Mouse (Mus musculus) forebrain, embryonic 16.5 days (tissue): ENCODE measurements around the gene Neurl1a. TPM values are rescaled to one million over a fixed set of nuclear protein-coding genes. Genes with fewer than 3 reads are reported as not detected.

Source experiments
- ATAC-seq: fragments of 200-750 bp; cut with Nextera tagmentation; 2 replicates; pipeline ENCODE4 v1.8.0; 2017; ENCODE audit warnings: mild to moderate bottlenecking, moderate library complexity
- H3K27ac ChIP-seq: fragments of 300-500 bp; sonication (generic); 2 replicates; pipeline ENCODE4 v1.5.1; 2014; ENCODE audit warnings: low read length, control low read depth
- H3K27me3 ChIP-seq: fragments of 300-500 bp; sonication (generic); replicated peaks from 2 replicates; pipeline ENCODE4 v1.6.1; 2014; ENCODE audit warnings: low read length; ENCODE audit not compliant: control insufficient read depth, insufficient read depth
- H3K36me3 ChIP-seq: fragments of 300-500 bp; sonication (generic); 2 replicates; pipeline ENCODE4 v1.6.1; 2014; ENCODE audit not compliant: control insufficient read depth, insufficient read depth
- H3K4me1 ChIP-seq: fragments of 300-500 bp; sonication (generic); replicated peaks from 2 replicates; pipeline ENCODE4 v1.6.1; 2014; ENCODE audit warnings: low read length; ENCODE audit not compliant: control insufficient read depth, insufficient read depth
- H3K4me2 ChIP-seq: fragments of 300-500 bp; sonication (generic); 2 replicates; pipeline ENCODE4 v1.6.1; 2014; ENCODE audit warnings: mild to moderate bottlenecking, low read length, control low read depth
- H3K4me3 ChIP-seq: fragments of 300-500 bp; sonication (generic); replicated peaks from 2 replicates; pipeline ENCODE4 v1.5.1; 2014; ENCODE audit warnings: mild to moderate bottlenecking, low read length, control low read depth
- H3K9ac ChIP-seq: fragments of 300-500 bp; sonication (generic); replicated peaks from 2 replicates; pipeline ENCODE4 v1.6.1; 2014; ENCODE audit warnings: low read depth, low read length, control low read depth
- H3K9me3 ChIP-seq: fragments of 300-500 bp; sonication (generic); 2 replicates; pipeline ENCODE4 v1.6.1; 2016; ENCODE audit warnings: low read length; ENCODE audit not compliant: control insufficient read depth
- WGBS: fragments of 180-500 bp; shearing (Covaris S2); extraction: QIAGEN DNeasy Blood & Tissue Kit; methylation state at CpG from one replicate; pipeline ENCODE4 v1.1.7; 2014; 5-methylcytosine and 5-hydroxymethylcytosine counted together
- polyA plus RNA-seq: library from polyadenylated mRNA; unstranded; fragments of >200 nt; fragmentation: Nextera tagmentation; extraction: Ambion mirVana; gene quantifications from 2 replicates; pipeline ENCODE4 v1.2.1, GENCODE M21; 2015

Neurl1a gene
- polyA plus RNA-seq, 1 experiment from 2014 or later: 11.0 TPM

DNA sequence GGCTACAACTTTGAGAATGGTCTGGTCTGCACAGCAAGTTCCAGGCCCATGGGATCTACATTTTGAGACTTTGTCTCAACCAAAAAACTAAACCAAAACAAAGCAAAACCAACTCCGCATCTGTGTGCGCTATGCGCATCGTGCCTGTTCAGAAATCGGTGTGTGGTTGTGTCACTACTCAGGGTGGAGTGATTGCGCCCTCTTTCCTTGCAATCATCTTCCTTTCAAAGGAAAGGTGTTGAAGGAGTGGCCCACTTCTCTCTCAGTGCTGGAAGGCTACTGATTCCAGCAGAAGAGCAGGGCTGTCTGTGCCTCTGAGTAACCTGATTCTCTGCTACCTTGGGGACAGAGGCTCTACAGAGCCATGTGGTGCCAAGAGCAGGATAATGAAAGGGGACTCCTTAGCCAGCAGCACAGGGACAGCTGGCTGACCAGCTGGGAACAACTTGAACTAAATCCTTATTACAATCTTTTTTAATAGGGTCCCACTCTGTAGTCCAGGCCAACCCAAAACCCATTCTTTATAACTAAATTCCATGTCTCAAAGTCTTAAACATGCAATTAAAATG is 15.4 kb upstream of the Neurl1a start:
- no peak for ATAC-seq
- Histone ChIP-seq H3K27me3 (peaks cover 3% of the 10 kb centered on the region; the same call in 1 of the 2 replicates), H3K4me1 (no peaks in the 10 kb centered on the region), H3K9me3 (no peaks in the 10 kb centered on the region), H3K36me3 (no peaks in the 10 kb centered on the region), H3K27ac (no peak overlapping the region), H3K4me3 (no peak overlapping the region), H3K4me2 (no peak overlapping the region), H3K9ac (no peak overlapping the region)
- WGBS: 94% methylated on average over 6 of the region's 6 CpGs

DNA sequence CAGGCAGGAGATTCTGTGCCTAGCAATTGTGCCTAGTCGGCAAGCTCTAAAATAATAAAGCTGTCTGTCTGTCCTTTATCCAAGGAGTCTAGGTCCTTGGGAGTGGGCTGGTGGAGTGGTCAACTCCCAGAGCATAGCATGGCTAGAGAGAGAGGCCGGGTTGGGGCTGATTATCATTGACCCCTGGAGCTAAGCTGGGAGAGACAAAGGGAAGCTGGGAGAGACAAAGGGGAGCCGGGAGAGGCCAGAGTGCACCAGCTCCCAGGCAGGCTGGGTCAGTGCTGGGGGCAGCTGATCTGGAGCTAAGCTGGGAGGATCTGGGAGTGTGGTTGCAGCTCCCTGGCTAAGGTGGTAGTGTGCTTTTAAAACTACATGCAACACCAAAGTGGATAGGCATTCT is 11.9 kb upstream of the Neurl1a start:
- no peak for ATAC-seq
- 14% methylated on average over 3 of the region's 3 CpGs for WGBS

DNA sequence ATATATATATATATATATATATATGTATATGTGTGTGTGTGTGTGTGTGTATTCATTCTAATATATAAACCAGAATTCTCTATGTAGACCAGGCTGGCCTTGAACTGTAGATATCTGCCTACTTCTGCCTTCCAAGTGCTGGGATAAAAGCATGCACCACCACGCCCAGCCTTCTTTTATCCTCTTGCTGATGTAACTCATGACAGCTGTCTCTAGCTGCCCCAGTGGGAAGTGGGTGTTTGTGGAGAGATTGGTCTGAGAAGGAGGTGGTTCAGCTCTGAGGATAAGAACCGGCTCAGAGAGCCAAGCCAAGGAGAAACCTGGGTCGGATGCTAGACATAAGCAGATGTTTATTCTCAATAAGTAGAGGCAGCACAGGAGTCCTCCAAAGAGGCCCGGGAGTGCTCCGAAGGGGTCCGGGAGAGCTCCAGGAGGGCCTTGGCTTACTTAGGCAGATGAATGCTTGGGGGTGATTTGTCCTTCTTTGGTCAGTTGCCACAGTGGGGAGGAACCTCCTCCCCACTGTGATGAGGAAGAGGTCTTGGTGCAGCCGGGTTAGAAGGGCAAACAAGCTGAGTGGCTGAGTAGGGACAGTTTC is 10.9 kb upstream of the Neurl1a start:
- Histone ChIP-seq H3K36me3 (no peaks in the 10 kb centered on the region), H3K4me2 (no peak overlapping the region), H3K9ac (no peak overlapping the region), H3K9me3 (no peaks in the 10 kb centered on the region), H3K27me3 (peaks cover 3% of the 10 kb centered on the region; the same call in 1 of the 2 replicates), H3K27ac (no peak overlapping the region), H3K4me1 (no peaks in the 10 kb centered on the region), H3K4me3 (no peak overlapping the region)
- no peak for ATAC-seq
- WGBS: 49% methylated on average over 7 of the region's 7 CpGs

More for the DNA sequence above, 11.9 kb upstream of the Neurl1a start:
- no peak overlapping the region for H3K27ac ChIP-seq
- H3K4me1 ChIP-seq: no peaks in the 10 kb centered on the region
- no peak overlapping the region for H3K9ac ChIP-seq
- no peaks in the 10 kb centered on the region for H3K9me3 ChIP-seq
- no peak overlapping the region for H3K4me2 ChIP-seq
- no peak overlapping the region for H3K4me3 ChIP-seq
- H3K36me3 ChIP-seq: no peaks in the 10 kb centered on the region
- peaks cover 3% of the 10 kb centered on the region; the same call in 1 of the 2 replicates for H3K27me3 ChIP-seq

DNA sequence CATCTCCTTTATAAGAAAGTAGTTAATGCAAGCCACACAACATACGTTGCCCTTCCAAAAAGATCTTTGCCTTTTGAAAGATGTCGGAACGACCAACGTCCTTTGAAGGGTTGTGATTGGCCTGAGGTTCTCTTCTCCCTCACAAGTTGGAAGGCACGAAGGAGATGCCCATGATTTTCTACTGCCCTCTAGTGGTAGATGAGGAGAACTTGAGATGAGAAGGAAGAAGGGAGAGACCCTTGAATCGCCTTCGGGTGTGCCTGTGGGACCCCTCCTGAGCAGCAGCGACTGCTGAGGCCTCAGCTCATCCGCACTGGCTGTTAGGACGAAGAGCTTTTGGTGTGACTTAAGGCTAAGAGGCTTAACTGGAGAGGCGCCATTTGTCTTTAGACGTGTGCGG is 10.4 kb upstream of the Neurl1a start:
- ATAC-seq: peak; percentile 23; the same call in 1 of the 2 replicates
- no peaks in the 10 kb centered on the region for H3K9me3 ChIP-seq
- WGBS: 8% methylated on average over 13 of the region's 13 CpGs
- no peak overlapping the region for H3K27ac ChIP-seq
- H3K4me1 ChIP-seq: no peaks in the 10 kb centered on the region
- no peak overlapping the region for H3K9ac ChIP-seq
- no peaks in the 10 kb centered on the region for H3K36me3 ChIP-seq
- peak overlapping the region; percentile 16 for H3K4me2 ChIP-seq
- peaks cover 3% of the 10 kb centered on the region; the same call in 1 of the 2 replicates for H3K27me3 ChIP-seq
- no peak overlapping the region for H3K4me3 ChIP-seq

DNA sequence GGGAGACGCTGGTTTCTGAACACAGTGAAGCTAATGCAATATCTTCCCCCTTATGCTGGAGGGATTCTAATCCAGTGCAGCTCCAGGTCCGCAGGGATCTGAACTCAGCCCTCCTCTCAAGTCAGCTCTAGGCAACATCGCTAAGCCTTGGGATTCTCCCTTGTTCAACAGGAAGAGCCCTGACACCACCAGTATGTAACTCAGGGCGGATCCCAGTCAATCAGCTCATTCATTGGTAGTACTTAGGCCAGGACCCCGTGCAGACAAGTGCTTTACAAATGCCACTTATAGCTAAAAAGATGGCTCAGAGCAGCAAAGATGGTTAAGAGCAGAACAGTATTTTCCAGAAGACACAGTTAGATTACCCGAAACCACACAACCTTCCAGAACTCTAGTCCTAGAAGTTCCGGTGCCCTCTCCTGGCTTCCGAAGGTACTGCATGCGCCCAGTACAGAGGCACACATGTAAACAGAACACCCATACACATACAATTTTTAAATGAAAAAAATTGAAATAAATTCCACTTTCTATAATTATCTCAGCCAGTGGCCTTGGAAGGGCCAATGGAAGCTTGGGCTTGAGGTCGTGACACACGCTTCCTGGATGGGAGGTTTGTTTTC is 9.7 kb upstream of the Neurl1a start:
- 23% methylated on average over 11 of the region's 11 CpGs for whole genome bisulfite sequencing
- ATAC-seq: peak; percentile 70; the same call in 1 of the 2 replicates
- Histone ChIP-seq H3K4me2 (peak overlapping the region; percentile 16), H3K36me3 (no peaks in the 10 kb centered on the region), H3K4me3 (no peak overlapping the region), H3K27me3 (peaks cover 3% of the 10 kb centered on the region; the same call in 1 of the 2 replicates), H3K27ac (no peak overlapping the region), H3K9ac (no peak overlapping the region), H3K9me3 (no peaks in the 10 kb centered on the region), H3K4me1 (no peaks in the 10 kb centered on the region)

DNA sequence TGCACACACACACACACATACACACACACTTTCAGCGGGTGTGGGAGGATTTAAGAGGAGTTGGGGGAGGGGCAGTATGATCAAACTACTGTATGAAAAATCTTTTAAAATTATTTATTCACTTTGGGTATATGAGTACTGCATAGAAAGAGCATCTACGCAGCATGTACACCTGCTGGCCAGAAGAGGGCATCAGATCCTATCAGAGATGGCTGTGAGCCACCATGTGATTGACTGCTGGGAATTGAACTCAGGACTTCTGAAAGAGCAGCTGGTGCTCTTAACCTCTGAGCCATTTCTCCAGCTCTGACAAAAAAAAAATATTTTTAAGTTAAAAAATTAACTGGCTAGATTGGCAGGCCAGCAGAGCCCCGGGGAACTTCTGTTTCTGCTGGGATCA is 4.1 kb upstream of the Neurl1a start:
- WGBS: 46% methylated on average over 3 of the region's 3 CpGs
- H3K9ac ChIP-seq: no peak overlapping the region
- H3K4me3 ChIP-seq: no peak overlapping the region
- ATAC-seq: no peak
- H3K9me3 ChIP-seq: no peaks in the 10 kb centered on the region
- peaks cover 4% of the 10 kb centered on the region; the same call in 1 of the 2 replicates for H3K27me3 ChIP-seq
- no peaks in the 10 kb centered on the region for H3K36me3 ChIP-seq
- H3K4me1 ChIP-seq: peaks cover 5% of the 10 kb centered on the region
- H3K4me2 ChIP-seq: no peak overlapping the region
- H3K27ac ChIP-seq: no peak overlapping the region

DNA sequence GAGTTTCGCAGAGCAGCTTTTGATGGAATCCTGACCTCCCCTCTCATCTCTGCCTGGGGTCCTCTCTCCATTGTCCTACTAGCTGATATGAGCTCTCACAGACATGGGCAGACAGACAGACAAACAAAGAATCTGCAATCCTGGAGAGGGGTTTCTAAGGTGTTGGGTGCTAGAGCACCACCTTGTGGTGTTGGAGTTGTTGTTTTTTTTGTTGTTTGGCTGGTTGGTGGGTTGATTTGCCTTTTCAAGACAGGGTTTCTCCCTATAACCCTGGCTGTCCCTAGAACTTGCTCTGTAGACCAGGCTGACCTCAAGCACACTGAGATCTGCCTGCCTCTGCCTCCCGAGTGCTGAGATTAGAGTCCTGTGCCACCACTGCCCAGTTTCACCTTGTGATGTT is 3.1 kb upstream of the Neurl1a start:
- Histone ChIP-seq H3K27me3 (peaks cover 13% of the 10 kb centered on the region), H3K27ac (no peak overlapping the region), H3K9me3 (no peaks in the 10 kb centered on the region), H3K9ac (no peak overlapping the region), H3K36me3 (no peaks in the 10 kb centered on the region), H3K4me1 (peaks cover 13% of the 10 kb centered on the region), H3K4me3 (no peak overlapping the region), H3K4me2 (no peak overlapping the region)
- no peak for ATAC-seq
- 66% methylated on average over 2 of the region's 2 CpGs for WGBS

DNA sequence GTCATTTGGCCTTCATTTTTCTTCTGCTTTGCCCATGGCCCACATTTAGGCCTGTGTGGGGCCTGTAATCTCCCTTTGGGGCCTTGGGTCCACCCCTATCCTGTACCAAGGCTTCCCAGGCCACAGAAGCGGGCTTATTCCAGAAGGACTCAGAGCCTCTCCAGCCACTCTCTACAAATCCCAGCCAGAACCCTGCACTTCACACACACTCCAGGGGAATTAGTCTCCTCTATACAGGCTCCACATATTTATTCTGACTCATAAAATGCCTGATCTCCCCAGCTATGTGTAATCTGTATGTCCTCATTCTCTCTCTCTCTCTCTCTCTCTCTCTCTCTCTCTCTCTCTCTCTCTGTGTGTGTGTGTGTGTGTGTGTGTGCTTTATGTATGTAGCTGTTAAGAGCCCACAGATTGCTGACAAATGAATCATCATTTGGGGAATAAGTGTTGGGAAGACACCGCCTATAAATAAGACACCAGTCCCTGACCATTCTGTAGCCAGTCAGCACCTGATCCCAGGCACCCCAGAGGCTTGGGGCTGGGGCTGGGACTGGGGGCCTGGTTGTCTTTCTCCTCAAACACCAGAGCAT is 1.6 kb upstream of the Neurl1a start:
- 82% methylated on average over 2 of the region's 2 CpGs for WGBS
- H3K27me3 ChIP-seq: peaks cover 19% of the 10 kb centered on the region
- H3K36me3 ChIP-seq: no peaks in the 10 kb centered on the region
- H3K9me3 ChIP-seq: peaks cover 4% of the 10 kb centered on the region; the same call in 1 of the 2 replicates
- H3K27ac ChIP-seq: no peak overlapping the region
- H3K4me3 ChIP-seq: no peak overlapping the region
- H3K4me2 ChIP-seq: no peak overlapping the region
- peaks cover 15% of the 10 kb centered on the region for H3K4me1 ChIP-seq
- no peak for ATAC-seq
- H3K9ac ChIP-seq: no peak overlapping the region

DNA sequence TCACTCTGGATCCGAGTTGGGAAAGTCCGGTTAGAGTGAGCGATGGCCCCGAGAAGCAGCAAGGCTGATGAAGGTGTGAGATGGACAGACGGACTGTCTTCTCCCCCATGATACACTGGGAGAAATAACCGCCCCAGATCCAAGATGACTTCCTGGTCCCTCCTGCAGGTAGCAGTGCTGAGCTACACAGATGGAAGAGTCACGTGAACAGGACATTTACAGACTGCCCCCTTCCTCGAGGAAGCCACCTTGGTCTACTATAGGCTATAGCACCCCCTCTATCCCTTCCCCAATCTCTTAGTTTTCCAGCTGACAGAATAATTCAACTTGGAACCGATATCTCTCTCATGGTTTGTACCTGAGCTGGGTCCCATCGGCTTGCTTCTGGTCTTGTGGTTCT is 619 bp upstream of the Neurl1a start:
- WGBS: 22% methylated on average over 10 of the region's 10 CpGs
- peak; percentile 26; the same call in 1 of the 2 replicates for ATAC-seq

More for the DNA sequence above, 619 bp upstream of the Neurl1a start:
- Histone ChIP-seq H3K9ac (no peak overlapping the region), H3K4me3 (peak overlapping the region; percentile 65), H3K4me2 (peak overlapping the region; percentile 90), H3K27me3 (peaks cover 19% of the 10 kb centered on the region), H3K27ac (no peak overlapping the region), H3K36me3 (no peaks in the 10 kb centered on the region), H3K4me1 (peaks cover 15% of the 10 kb centered on the region), H3K9me3 (peaks cover 7% of the 10 kb centered on the region)
